Mouse (Mus musculus): ENCODE data around the gene Crebl2.
A peak's percentile ranks its signal among the peaks of the same experiment; 100 is the strongest.

GRCm38 (mm10) chr6:134887711-134888449 is 57.9 kb downstream of the Crebl2 start:
- TF ChIP-seq POLR2A (IDR thresholded peaks at IDR 0.05; ENCODE audit: extremely low read depth, insufficient read depth, low read length) (peak; percentile 97), CTCF (IDR thresholded peaks at IDR 0.05; ENCODE audit: extremely low read depth, insufficient read depth, low read length) (no peak)
